Mouse (Mus musculus) kidney, postnatal 0 days (tissue): ENCODE data around the gene Ilf3. TPM values are rescaled to one million over a fixed set of nuclear protein-coding genes. Genes with fewer than 3 reads are reported as not detected.

Experiments
- ATAC-seq: fragments of 200-750 bp; cut with Nextera tagmentation; replicated peaks from 2 replicates; pipeline ENCODE4 v1.8.0; 2017; ENCODE audit warnings: low read depth, moderate number of reproducible peaks, moderate TSS enrichment, moderate library complexity; ENCODE audit not compliant: low FRiP score
- DNase-seq: peaks from one replicate; pipeline ENCODE4 v3.0.0-alpha.2; 2016; ENCODE audit warnings: low spot score
- H3K27ac ChIP-seq: fragments of 300-500 bp; sonication (generic); 2 replicates; pipeline ENCODE4 v1.5.1; 2014; ENCODE audit warnings: mild to moderate bottlenecking
- H3K27me3 ChIP-seq: fragments of 300-500 bp; sonication (generic); 2 replicates; pipeline ENCODE4 v1.6.1; 2014; ENCODE audit warnings: low read length, mixed read lengths; ENCODE audit not compliant: insufficient read depth
- H3K36me3 ChIP-seq: fragments of 300-500 bp; sonication (generic); 2 replicates; pipeline ENCODE4 v1.6.1; 2014; ENCODE audit warnings: low read length, mixed read lengths; ENCODE audit not compliant: insufficient read depth
- H3K4me1 ChIP-seq: fragments of 300-500 bp; sonication (generic); replicated peaks from 2 replicates; pipeline ENCODE4 v1.6.1; 2014; ENCODE audit warnings: antibody characterized with exemption, low read length, mixed read lengths; ENCODE audit not compliant: insufficient read depth
- H3K4me2 ChIP-seq: fragments of 300-500 bp; sonication (generic); 2 replicates; pipeline ENCODE4 v1.6.1; 2014; ENCODE audit warnings: mild to moderate bottlenecking, low read length, moderate library complexity, mixed read lengths
- H3K4me3 ChIP-seq: fragments of 300-500 bp; sonication (generic); replicated peaks from 2 replicates; pipeline ENCODE4 v1.5.1; 2014; ENCODE audit warnings: low read depth, low read length
- H3K9ac ChIP-seq: fragments of 300-500 bp; sonication (generic); 2 replicates; pipeline ENCODE4 v1.6.1; 2014; ENCODE audit warnings: low read depth, low read length
- H3K9me3 ChIP-seq: fragments of 300-500 bp; sonication (generic); replicated peaks from 2 replicates; pipeline ENCODE4 v1.6.1; 2016; ENCODE audit warnings: low read length, inconsistent platforms, mixed read lengths
- CTCF ChIP-seq: IDR thresholded peaks from 2 replicates; pipeline ENCODE4 v1.5.1; 2016; ENCODE audit warnings: antibody characterized with exemption, low read depth, mild to moderate bottlenecking, moderate library complexity
- WGBS: fragments of 180-500 bp; shearing (Covaris S2); extraction: QIAGEN DNeasy Blood & Tissue Kit; methylation state at CpG from one replicate; pipeline ENCODE4 v1.1.7; 2014; 5-methylcytosine and 5-hydroxymethylcytosine counted together
- polyA plus RNA-seq: library from polyadenylated mRNA; unstranded; fragments of >200 nt; fragmentation: Nextera tagmentation; extraction: Ambion mirVana; gene quantifications from 2 replicates; pipeline ENCODE4 v1.2.1, GENCODE M21; 2015

The Ilf3 gene
- polyA plus RNA-seq, 1 experiment from 2014 or later = 113 TPM

DNA sequence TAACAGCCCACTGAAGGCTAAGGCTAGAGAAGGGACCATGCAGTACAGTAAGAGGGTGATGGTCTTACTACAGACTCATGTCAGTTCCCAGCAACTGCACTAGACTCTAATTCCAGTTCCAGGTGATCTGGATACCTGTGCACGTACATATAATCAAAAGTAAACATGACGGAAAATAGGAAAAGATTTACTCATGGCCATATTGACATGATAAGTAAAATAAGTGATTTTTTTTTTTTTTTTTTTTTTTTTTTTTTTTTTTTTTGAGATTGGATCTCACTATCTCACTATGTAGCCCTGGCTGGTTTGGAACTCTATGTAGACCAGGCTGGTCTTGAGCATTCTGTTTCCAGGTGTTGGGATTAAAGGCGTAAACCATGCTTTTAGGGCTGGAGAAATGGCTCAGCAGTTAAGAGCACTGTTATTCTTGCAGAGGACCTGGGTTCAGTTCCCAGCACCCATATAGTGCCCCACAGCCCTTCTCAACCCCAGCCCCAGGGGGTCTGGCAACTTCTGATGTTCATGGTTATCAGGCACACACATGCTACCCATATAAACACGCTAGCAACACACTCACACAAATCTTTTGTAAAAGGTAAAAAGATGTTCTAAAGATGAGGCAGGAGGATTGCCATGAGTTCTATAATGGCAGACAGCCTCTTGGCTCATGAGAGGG is 15.8 kb upstream of the Ilf3 start:
- DNase-seq (no peak), ATAC-seq (no peak)
- H3K9me3 ChIP-seq = no peaks in the 10 kb centered on the region
- H3K4me1 ChIP-seq = peaks cover 6% of the 10 kb centered on the region
- H3K9ac ChIP-seq = no peak overlapping the region
- no peak overlapping the region for H3K4me2 ChIP-seq
- H3K27me3 ChIP-seq = no peaks in the 10 kb centered on the region
- no peak overlapping the region for H3K27ac ChIP-seq
- no peak for TF ChIP-seq CTCF
- WGBS = 93% methylated on average over 4 of the region's 4 CpGs
- H3K4me3 ChIP-seq = no peak overlapping the region
- H3K36me3 ChIP-seq = peaks cover 38% of the 10 kb centered on the region

DNA sequence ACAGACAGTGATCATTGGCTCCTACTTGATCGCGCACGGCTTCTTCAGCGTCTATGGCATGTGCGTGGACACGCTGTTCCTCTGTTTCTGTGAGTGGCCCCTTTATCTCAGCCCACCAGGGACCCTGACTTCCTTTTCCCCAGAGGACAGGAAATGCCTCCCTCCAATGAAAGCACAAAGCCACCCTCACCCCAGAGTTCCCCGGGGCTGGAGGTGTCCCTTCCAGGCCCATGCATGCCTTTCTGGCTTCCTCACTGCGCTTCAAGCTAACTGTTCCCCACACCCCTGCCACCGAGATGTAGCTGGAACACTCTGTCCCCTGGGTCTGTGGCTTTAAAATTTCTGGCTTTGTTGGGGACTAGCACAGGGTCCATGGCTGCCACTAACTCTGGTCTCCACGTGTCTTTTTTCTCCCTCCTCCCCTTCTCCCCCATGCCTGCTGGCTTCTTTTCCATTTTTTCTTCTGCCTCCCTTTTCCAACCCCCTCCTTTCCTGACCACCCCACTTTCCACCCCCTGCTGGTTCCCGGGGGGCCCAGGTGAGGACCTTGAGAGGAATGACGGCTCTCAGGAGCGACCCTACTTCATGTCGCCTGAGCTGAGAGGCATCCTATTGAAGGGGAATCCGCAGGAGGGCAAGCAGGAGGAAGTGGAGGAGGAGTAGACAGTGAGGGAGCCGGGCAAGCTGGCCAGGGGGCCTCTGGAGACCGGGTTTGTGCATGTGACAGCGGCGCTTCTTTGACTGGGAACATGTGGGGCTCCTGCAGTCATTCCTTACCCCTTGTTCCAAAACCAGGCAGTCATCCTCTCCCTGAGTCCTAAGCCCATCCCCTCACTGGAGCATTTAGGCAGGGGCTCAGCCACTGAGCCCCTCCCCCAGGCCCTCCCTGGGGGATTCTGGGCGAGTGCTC is 15.0 kb upstream of the Ilf3 start:
- no peak overlapping the region for H3K4me3 ChIP-seq
- no peak overlapping the region for H3K9ac ChIP-seq
- no peak for TF ChIP-seq CTCF
- no peak for ATAC-seq
- no peak overlapping the region for H3K27ac ChIP-seq
- H3K9me3 ChIP-seq = no peaks in the 10 kb centered on the region
- no peaks in the 10 kb centered on the region for H3K27me3 ChIP-seq
- WGBS = 40% methylated on average over 20 of the region's 20 CpGs
- H3K4me2 ChIP-seq = no peak overlapping the region
- peaks cover 29% of the 10 kb centered on the region for H3K36me3 ChIP-seq
- H3K4me1 ChIP-seq = peaks cover 6% of the 10 kb centered on the region
- peak; percentile 36 for DNase-seq

DNA sequence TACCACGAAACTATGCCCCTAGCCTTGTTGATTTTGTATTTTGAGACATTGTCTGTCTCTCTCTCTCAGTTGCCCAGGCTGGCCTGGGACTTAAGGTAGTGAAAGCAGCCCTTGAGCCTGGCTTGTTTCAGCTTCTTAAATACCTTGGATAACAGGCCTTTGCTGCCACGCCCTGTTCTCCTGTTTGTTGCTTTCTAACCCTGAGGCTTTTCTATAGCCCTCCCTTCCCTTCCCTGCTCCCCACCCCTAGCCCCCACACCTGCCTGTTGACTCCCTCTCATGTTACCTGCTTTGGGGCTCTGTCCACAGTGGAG is 14.3 kb upstream of the Ilf3 start:
- TF ChIP-seq CTCF = no peak
- Histone ChIP-seq H3K9me3 (no peaks in the 10 kb centered on the region), H3K4me2 (no peak overlapping the region), H3K4me3 (no peak overlapping the region), H3K27me3 (no peaks in the 10 kb centered on the region), H3K4me1 (peaks cover 6% of the 10 kb centered on the region), H3K9ac (no peak overlapping the region), H3K27ac (no peak overlapping the region), H3K36me3 (peaks cover 23% of the 10 kb centered on the region; the same call in 1 of the 2 replicates)
- ATAC-seq (no peak), DNase-seq (no peak)
- WGBS = 60% methylated on average over 2 of the region's 2 CpGs

DNA sequence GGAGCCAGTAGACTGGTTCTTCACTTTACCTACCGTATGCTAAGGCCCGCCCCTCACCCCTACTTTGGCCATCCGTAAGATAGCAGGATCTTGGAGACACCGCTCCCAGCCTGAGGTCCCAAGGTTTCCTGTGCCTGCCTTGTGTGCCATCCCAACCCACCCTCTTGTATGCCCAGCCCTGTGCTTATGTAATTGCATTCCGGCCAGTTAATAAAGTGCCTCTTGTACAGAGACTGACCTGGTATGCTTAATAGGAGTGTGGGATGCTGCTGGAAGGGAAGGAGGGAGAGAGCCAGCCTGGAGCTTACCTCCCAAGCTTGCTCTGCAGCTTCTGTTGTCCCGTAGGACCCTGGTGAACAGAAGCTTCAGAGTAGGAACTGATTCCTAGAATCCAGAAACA is 12.9 kb upstream of the Ilf3 start:
- H3K27me3 ChIP-seq = no peaks in the 10 kb centered on the region
- TF ChIP-seq CTCF = no peak
- H3K9ac ChIP-seq = no peak overlapping the region
- no peak overlapping the region for H3K27ac ChIP-seq
- WGBS = 79% methylated on average over 6 of the region's 6 CpGs
- H3K4me3 ChIP-seq = no peak overlapping the region
- H3K36me3 ChIP-seq = peaks cover 19% of the 10 kb centered on the region; the same call in 1 of the 2 replicates
- H3K4me2 ChIP-seq = no peak overlapping the region
- H3K4me1 ChIP-seq = peaks cover 6% of the 10 kb centered on the region
- DNase-seq (no peak), ATAC-seq (no peak)
- no peaks in the 10 kb centered on the region for H3K9me3 ChIP-seq

DNA sequence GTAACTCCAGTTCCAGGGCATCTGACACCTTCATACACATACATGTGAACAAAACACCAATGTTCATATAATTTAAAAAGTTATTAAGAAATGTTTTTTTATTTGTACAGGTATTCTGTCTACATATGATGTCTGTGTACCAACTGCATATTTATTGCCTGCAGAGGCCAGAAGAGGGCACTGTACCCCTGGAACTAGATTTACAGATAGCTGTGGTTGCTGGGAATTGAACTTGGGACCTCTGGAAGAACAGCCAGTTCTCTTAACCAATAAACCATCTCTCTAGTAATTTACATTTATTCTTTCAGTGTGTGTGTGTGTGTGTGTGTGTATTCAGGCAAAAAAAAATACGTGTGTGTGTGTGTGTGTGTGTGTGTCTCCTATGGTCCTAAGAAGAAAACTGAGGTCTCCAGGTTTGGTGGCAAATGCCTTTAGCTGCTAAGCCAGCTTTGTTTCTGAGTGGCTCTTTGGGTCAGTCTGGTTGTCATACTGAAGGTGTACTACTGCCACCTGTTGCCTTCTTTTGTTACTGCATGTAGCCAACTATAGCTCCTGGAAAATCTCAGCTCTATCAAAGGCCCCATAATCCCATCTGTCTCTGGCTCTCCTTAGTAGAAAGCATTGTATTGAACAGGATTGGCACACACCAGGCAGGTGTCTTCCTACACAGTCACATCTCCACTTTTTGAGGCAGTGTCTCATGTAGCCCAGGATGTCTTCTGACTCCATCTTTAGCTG is 10.5 kb upstream of the Ilf3 start:
- Histone ChIP-seq H3K27me3 (no peaks in the 10 kb centered on the region), H3K4me2 (no peak overlapping the region), H3K4me1 (peaks cover 6% of the 10 kb centered on the region), H3K9ac (no peak overlapping the region), H3K4me3 (no peak overlapping the region), H3K9me3 (no peaks in the 10 kb centered on the region), H3K27ac (no peak overlapping the region), H3K36me3 (peaks cover 17% of the 10 kb centered on the region; the same call in 1 of the 2 replicates)
- WGBS = 0% methylated on average over 1 of the region's 1 CpGs
- DNase-seq (peak; percentile 88), ATAC-seq (0 out of 2 replicates have a peak, but pooled peaks have one; percentile 41)
- peak; percentile 83 for TF ChIP-seq CTCF
